Mouse (Mus musculus) liver, postnatal 0 days (tissue): ENCODE measurements around the gene Klf11. TPM values are rescaled to one million over a fixed set of nuclear protein-coding genes. Genes with fewer than 3 reads are reported as not detected.

Experiments used
- ATAC-seq: fragments of 200-750 bp; cut with Nextera tagmentation; 2 replicates; pipeline ENCODE4 v1.8.0; 2017; ENCODE audit warnings: mild to moderate bottlenecking, moderate library complexity
- DNase-seq: peaks from one replicate; pipeline ENCODE4 v3.0.0-alpha.2; 2016
- H3K27ac ChIP-seq: fragments of 300-500 bp; sonication (generic); 2 replicates; pipeline ENCODE4 v1.5.1; 2014; ENCODE audit warnings: antibody characterized with exemption, moderate library complexity, mild to moderate bottlenecking, low read depth
- H3K27me3 ChIP-seq: fragments of 300-500 bp; sonication (generic); 2 replicates; pipeline ENCODE4 v1.6.1; 2014; ENCODE audit warnings: low read length, control low read depth, mixed read lengths; ENCODE audit not compliant: insufficient read depth
- H3K36me3 ChIP-seq: fragments of 300-500 bp; sonication (generic); replicated peaks from 2 replicates; pipeline ENCODE4 v1.6.1; 2014; ENCODE audit warnings: mild to moderate bottlenecking, control low read depth, low read length, moderate library complexity, mixed read lengths; ENCODE audit not compliant: insufficient read depth
- H3K4me1 ChIP-seq: fragments of 300-500 bp; sonication (generic); 2 replicates; pipeline ENCODE4 v1.6.1; 2014; ENCODE audit warnings: antibody characterized with exemption, mild to moderate bottlenecking, control low read depth; ENCODE audit not compliant: insufficient read depth
- H3K4me2 ChIP-seq: fragments of 300-500 bp; sonication (generic); 2 replicates; pipeline ENCODE4 v1.6.1; 2014; ENCODE audit warnings: low read depth, mild to moderate bottlenecking, low read length, moderate library complexity, mixed read lengths
- H3K4me3 ChIP-seq: fragments of 300-500 bp; sonication (generic); 2 replicates; pipeline ENCODE4 v1.5.1; 2014; ENCODE audit warnings: low read depth, low read length
- H3K9ac ChIP-seq: fragments of 300-500 bp; sonication (generic); replicated peaks from 2 replicates; pipeline ENCODE4 v1.6.1; 2014; ENCODE audit warnings: mild to moderate bottlenecking, moderate library complexity
- H3K9me3 ChIP-seq: fragments of 300-500 bp; sonication (generic); 2 replicates; pipeline ENCODE4 v1.6.1; 2016; ENCODE audit warnings: mild to moderate bottlenecking, control low read depth, low read length, mixed read lengths
- CTCF ChIP-seq: sonication (generic); IDR thresholded peaks from 2 replicates; pipeline ENCODE4 v1.5.1; 2016; ENCODE audit warnings: antibody characterized with exemption, low read depth
- EP300 ChIP-seq: IDR thresholded peaks from 2 replicates; pipeline ENCODE4 v1.6.1; 2016; ENCODE audit warnings: antibody characterized with exemption, low read depth, mild to moderate bottlenecking
- WGBS: fragments of 180-500 bp; shearing (Covaris S2); extraction: QIAGEN DNeasy Blood & Tissue Kit; methylation state at CpG from one replicate; pipeline ENCODE4 v1.1.7; 2014; ENCODE audit not compliant: insufficient replicate concordance; 5-methylcytosine and 5-hydroxymethylcytosine counted together
- polyA plus RNA-seq: library from polyadenylated mRNA; unstranded; fragments of >200 nt; fragmentation: Nextera tagmentation; extraction: Ambion mirVana; gene quantifications from 2 replicates; pipeline ENCODE4 v1.2.1, GENCODE M21; 2015

Gene Klf11
- polyA plus RNA-seq, 1 experiment from 2014 or later = 5.3 TPM

GRCm38 (mm10) chr12:24706764-24707479, 55.8 kb downstream of the Klf11 start:
- no peaks in the 10 kb centered on the region for H3K9me3 ChIP-seq
- peak; percentile 46 for ATAC-seq
- peaks cover 45% of the 10 kb centered on the region for H3K4me1 ChIP-seq
- H3K4me2 ChIP-seq = peak overlapping the region; percentile 94
- 1% methylated on average over 27 of the region's 27 CpGs for WGBS
- H3K27ac ChIP-seq = peak overlapping the region; percentile 80
- DNase-seq = peak; percentile 85
- peak overlapping the region; percentile 98 for H3K4me3 ChIP-seq
- peaks cover 17% of the 10 kb centered on the region for H3K36me3 ChIP-seq
- TF ChIP-seq CTCF = no peak
- peak; percentile 61 for TF ChIP-seq EP300
- peak overlapping the region; percentile 91 for H3K9ac ChIP-seq
- no peaks in the 10 kb centered on the region for H3K27me3 ChIP-seq

GRCm38 (mm10) chr12:24707480-24707802, 56.4 kb downstream of the Klf11 start:
- peak overlapping the region; percentile 94 for H3K4me2 ChIP-seq
- H3K9me3 ChIP-seq = no peaks in the 10 kb centered on the region
- peak overlapping the region; percentile 91 for H3K9ac ChIP-seq
- H3K27ac ChIP-seq = peak overlapping the region; percentile 80
- no peak for ATAC-seq
- no peak for DNase-seq
- under 1% methylated on average over 9 of the region's 9 CpGs for WGBS
- H3K4me3 ChIP-seq = peak overlapping the region; percentile 98
- TF ChIP-seq EP300 (no peak), CTCF (no peak)
- peaks cover 22% of the 10 kb centered on the region for H3K36me3 ChIP-seq
- no peaks in the 10 kb centered on the region for H3K27me3 ChIP-seq
- H3K4me1 ChIP-seq = peaks cover 46% of the 10 kb centered on the region

- H3K27ac ChIP-seq = peak within 1 kb of the TSS; percentile 80
- H3K36me3 ChIP-seq = peaks cover 30% of the 10 kb centered on the region
- TF ChIP-seq EP300 (no peak), CTCF (peak; percentile 91)
- H3K4me3 ChIP-seq = peak within 1 kb of the TSS; percentile 98
- DNase-seq (peak; percentile 98), ATAC-seq (peak; percentile 86)
- WGBS = under 1% methylated on average over 83 of the region's 83 CpGs
- peaks cover 42% of the 10 kb centered on the region for H3K4me1 ChIP-seq
- H3K4me2 ChIP-seq = peak within 1 kb of the TSS; percentile 94
- no peaks in the 10 kb centered on the region for H3K9me3 ChIP-seq
- peak within 1 kb of the TSS; percentile 91 for H3K9ac ChIP-seq
- H3K27me3 ChIP-seq = no peaks in the 10 kb centered on the region
These were observed 57.1 kb downstream of the Klf11 start, which contains the start of gene Rrm2 for GRCm38 (mm10) chr12:24707954-24708823. Gene Rrm2 (plus strand): TSS chr12:24708241.

GRCm38 (mm10) chr12:24708824-24709218, 57.7 kb downstream of the Klf11 start:
- TF ChIP-seq EP300 (no peak), CTCF (no peak)
- H3K4me1 ChIP-seq = peaks cover 42% of the 10 kb centered on the region
- under 1% methylated on average over 17 of the region's 17 CpGs for WGBS
- peak overlapping the region; percentile 91 for H3K9ac ChIP-seq
- H3K9me3 ChIP-seq = no peaks in the 10 kb centered on the region
- DNase-seq (no peak), ATAC-seq (no peak)
- peaks cover 33% of the 10 kb centered on the region for H3K36me3 ChIP-seq
- peak overlapping the region; percentile 80 for H3K27ac ChIP-seq
- peak overlapping the region; percentile 98 for H3K4me3 ChIP-seq
- H3K4me2 ChIP-seq = peak overlapping the region; percentile 94
- H3K27me3 ChIP-seq = no peaks in the 10 kb centered on the region

GRCm38 (mm10) chr12:24709409-24709808, 58.3 kb downstream of the Klf11 start:
- peak overlapping the region; percentile 94 for H3K4me2 ChIP-seq
- no peaks in the 10 kb centered on the region for H3K27me3 ChIP-seq
- H3K9ac ChIP-seq = peak overlapping the region; percentile 91
- TF ChIP-seq EP300 (no peak), CTCF (no peak)
- DNase-seq (no peak), ATAC-seq (no peak)
- H3K36me3 ChIP-seq = peaks cover 38% of the 10 kb centered on the region
- no peaks in the 10 kb centered on the region for H3K9me3 ChIP-seq
- WGBS = 11% methylated on average over 6 of the region's 6 CpGs
- H3K27ac ChIP-seq = peak overlapping the region; percentile 80
- H3K4me3 ChIP-seq = peak overlapping the region; percentile 98
- H3K4me1 ChIP-seq = peaks cover 42% of the 10 kb centered on the region
